Mouse (Mus musculus) gastrocnemius, adult 8-10 months (tissue): ENCODE data around the gene Triap1. TPM values are rescaled to one million over a fixed set of nuclear protein-coding genes. Genes with fewer than 3 reads are reported as not detected.
"Not testable (repeated sequence)": the region's sequence is repeated elsewhere in the genome, so short reads cannot be mapped to it uniquely, and the experiment has no call there.

Experiments
- DNase-seq, 2 experiments: peaks; one replicate each; pipeline ENCODE4 v3.0.0; 2022; ENCODE audit warnings: low spot score in 2 of 2
- total RNA-seq, 4 experiments: library from RNA; stranded (reverse); gene quantifications; 2 replicates each; pipeline ENCODE4 v1.2.4; 2022

Triap1 gene
- total RNA-seq, 4 experiments from 2014 or later = 18.9 to 23.7 (median 20.1) TPM

GRCm38 (mm10) chr5:115333626-115334025, 7.4 kb upstream of the Triap1 start:
- no peak for DNase-seq

- DNase-seq = no peak
Measured at GRCm38 (mm10) chr5:115340007-115340406, 1.0 kb upstream of the Triap1 start.

- DNase-seq = no peak
Measured at GRCm38 (mm10) chr5:115341314-115342165, 515 bp downstream of the Triap1 start.

GRCm38 (mm10) chr5:115347564-115347963, 6.5 kb downstream of the Triap1 start:
- DNase-seq = peak; percentile 62 to 75

- DNase-seq = peak; percentile 96 to 98
Measured at GRCm38 (mm10) chr5:115348546-115349224, 7.7 kb downstream of the Triap1 start, which contains the start of gene Cox6a1. TSS of gene Cox6a1 (minus strand) at chr5:115348981.

- DNase-seq = no peak
Measured at GRCm38 (mm10) chr5:115349225-115349555, 8.2 kb downstream of the Triap1 start.

- DNase-seq = no peak
Measured at GRCm38 (mm10) chr5:115351348-115351747, 10.3 kb downstream of the Triap1 start.

GRCm38 (mm10) chr5:115355070-115355469, 14.0 kb downstream of the Triap1 start:
- DNase-seq = no peak

GRCm38 (mm10) chr5:115358872-115359271, 17.8 kb downstream of the Triap1 start:
- DNase-seq = peak; percentile 45 to 66

GRCm38 (mm10) chr5:115359438-115359837, 18.4 kb downstream of the Triap1 start:
- no peak for DNase-seq

- no peak for DNase-seq
Measured at GRCm38 (mm10) chr5:115359851-115360372, 18.9 kb downstream of the Triap1 start.

GRCm38 (mm10) chr5:115362216-115362615, 21.2 kb downstream of the Triap1 start:
- DNase-seq = no peak

- DNase-seq = no peak
Measured at GRCm38 (mm10) chr5:115362819-115363714, 22.0 kb downstream of the Triap1 start.

GRCm38 (mm10) chr5:115364782-115365181, 23.8 kb downstream of the Triap1 start:
- no peak for DNase-seq

- no peak for DNase-seq
Measured at GRCm38 (mm10) chr5:115371736-115372135, 30.7 kb downstream of the Triap1 start.

GRCm38 (mm10) chr5:115373441-115374203, 32.6 kb downstream of the Triap1 start:
- DNase-seq = no peak

GRCm38 (mm10) chr5:115374204-115374820, 33.3 kb downstream of the Triap1 start:
- DNase-seq = no peak

GRCm38 (mm10) chr5:115375436-115375835, 34.4 kb downstream of the Triap1 start:
- DNase-seq = no peak

- not testable (repeated sequence) for DNase-seq
Measured at GRCm38 (mm10) chr5:115378882-115379281, 37.9 kb downstream of the Triap1 start.

- no peak for DNase-seq
Measured at GRCm38 (mm10) chr5:115391935-115392334, 50.9 kb downstream of the Triap1 start.
